Mouse (Mus musculus) megakaryocyte, embryonic 14.5 days (primary cell): ENCODE data around the gene Pkdcc. TPM values are rescaled to one million over a fixed set of nuclear protein-coding genes. Genes with fewer than 3 reads are reported as not detected.
A peak's percentile ranks its signal among the peaks of the same experiment; 100 is the strongest.

Source experiments
- H3K27me3 ChIP-seq: replicated peaks from 2 replicates; pipeline ENCODE3; 2012; ENCODE audit warnings: inconsistent platforms
- H3K36me3 ChIP-seq: replicated peaks from 2 replicates; pipeline ENCODE3; 2012; ENCODE audit warnings: low read length, inconsistent platforms, mixed read lengths
- H3K4me1 ChIP-seq: 2 replicates; pipeline ENCODE4 v1.6.1; 2012; ENCODE audit warnings: inconsistent platforms
- H3K4me3 ChIP-seq: replicated peaks from 2 replicates; pipeline ENCODE3; 2012; ENCODE audit warnings: moderate library complexity, mild to moderate bottlenecking, inconsistent platforms
- H3K9me3 ChIP-seq: 2 replicates; pipeline ENCODE4 v1.6.1; 2012; ENCODE audit warnings: inconsistent platforms
- FLI1 ChIP-seq: IDR thresholded peaks from 2 replicates; pipeline ENCODE4 v1.6.1; 2012; ENCODE audit warnings: low read length, inconsistent platforms, mixed read lengths
- GATA1 ChIP-seq: IDR thresholded peaks from 3 replicates; pipeline ENCODE4 v1.6.1; 2012; ENCODE audit warnings: mixed read lengths, low read length, inconsistent platforms, borderline replicate concordance
- polyA plus RNA-seq: library from polyadenylated mRNA; stranded (reverse); fragments of >175 nt; gene quantifications from 2 replicates; pipeline ENCODE4 v1.2.3, GENCODE M21; 2012; ENCODE audit warnings: low replicate concordance; ENCODE audit not compliant: insufficient read depth

Pkdcc gene
- polyA plus RNA-seq, 1 experiment, result 9.7 TPM

DNA sequence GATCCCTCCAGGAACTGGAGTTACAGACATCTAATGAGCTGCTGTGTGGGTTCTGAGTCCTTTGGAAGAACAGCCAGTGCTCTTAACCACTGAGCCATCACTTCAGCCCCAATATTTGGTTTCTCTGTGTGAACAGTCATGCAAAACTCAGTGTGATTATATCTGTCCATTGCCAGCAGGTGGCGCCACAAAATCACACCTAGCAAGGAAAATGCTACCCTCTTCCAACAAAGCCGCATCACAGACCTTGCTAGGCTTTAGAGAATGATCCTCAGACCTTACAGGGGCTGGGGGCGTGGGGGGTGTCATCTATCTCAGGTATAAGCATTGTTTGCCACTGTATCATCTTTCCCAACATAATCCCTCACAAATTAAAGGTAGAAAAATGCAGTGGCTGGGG lies 56.4 kb downstream of the Pkdcc start:
- Histone ChIP-seq H3K9me3 (no peaks in the 10 kb centered on the region), H3K27me3 (peaks cover 50% of the 10 kb centered on the region), H3K4me3 (no peak overlapping the region), H3K4me1 (peaks cover 43% of the 10 kb centered on the region), H3K36me3 (no peaks in the 10 kb centered on the region)
- TF ChIP-seq GATA1, result no peak
- no peak for TF ChIP-seq FLI1

DNA sequence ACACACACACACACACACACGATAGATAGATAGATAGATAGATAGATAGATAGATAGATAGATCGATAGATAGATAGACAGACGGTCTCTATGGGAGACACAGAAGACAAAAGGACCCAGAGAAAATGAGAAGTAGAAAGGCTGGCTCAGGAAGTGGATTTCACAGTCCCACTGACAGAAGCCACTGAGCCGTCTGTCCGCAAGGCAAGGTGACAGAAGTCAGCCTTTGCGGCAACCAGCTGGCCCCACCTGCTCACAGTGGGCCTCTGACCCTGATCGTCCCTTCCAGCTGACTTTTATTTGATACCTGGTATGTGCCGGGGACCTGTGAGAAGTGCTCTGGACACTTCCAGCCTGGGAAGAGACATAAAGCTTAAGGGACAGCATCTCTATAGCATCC lies 57.5 kb downstream of the Pkdcc start:
- H3K4me3 ChIP-seq, result peak overlapping the region; percentile 67
- H3K9me3 ChIP-seq, result no peaks in the 10 kb centered on the region
- H3K27me3 ChIP-seq, result peaks cover 54% of the 10 kb centered on the region
- peaks cover 49% of the 10 kb centered on the region for H3K4me1 ChIP-seq
- no peak for TF ChIP-seq FLI1
- no peak for TF ChIP-seq GATA1
- no peaks in the 10 kb centered on the region for H3K36me3 ChIP-seq

DNA sequence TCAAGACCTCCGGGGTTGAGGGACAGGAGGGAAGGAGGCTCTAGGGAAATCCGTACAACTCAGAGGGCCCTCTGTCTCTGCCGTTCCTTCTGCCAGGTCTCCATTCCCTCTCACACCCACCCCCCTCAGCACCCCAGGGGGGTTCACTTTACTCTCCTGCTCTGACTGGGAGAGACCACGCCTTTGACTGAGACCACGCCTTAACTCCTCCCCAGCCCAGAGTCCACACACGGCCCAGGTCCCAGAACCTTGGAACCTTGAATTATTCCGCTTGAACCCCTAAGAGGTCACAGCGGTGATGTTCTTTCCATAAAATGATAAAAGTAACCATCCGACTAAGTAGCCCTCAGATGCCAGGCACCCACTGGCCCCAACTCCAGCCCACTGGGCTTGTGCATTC lies 58.5 kb downstream of the Pkdcc start:
- peak overlapping the region; percentile 42 for H3K4me3 ChIP-seq
- no peaks in the 10 kb centered on the region for H3K9me3 ChIP-seq
- H3K36me3 ChIP-seq, result no peaks in the 10 kb centered on the region
- peaks cover 49% of the 10 kb centered on the region for H3K27me3 ChIP-seq
- H3K4me1 ChIP-seq, result peaks cover 55% of the 10 kb centered on the region
- TF ChIP-seq FLI1, result no peak
- no peak for TF ChIP-seq GATA1

DNA sequence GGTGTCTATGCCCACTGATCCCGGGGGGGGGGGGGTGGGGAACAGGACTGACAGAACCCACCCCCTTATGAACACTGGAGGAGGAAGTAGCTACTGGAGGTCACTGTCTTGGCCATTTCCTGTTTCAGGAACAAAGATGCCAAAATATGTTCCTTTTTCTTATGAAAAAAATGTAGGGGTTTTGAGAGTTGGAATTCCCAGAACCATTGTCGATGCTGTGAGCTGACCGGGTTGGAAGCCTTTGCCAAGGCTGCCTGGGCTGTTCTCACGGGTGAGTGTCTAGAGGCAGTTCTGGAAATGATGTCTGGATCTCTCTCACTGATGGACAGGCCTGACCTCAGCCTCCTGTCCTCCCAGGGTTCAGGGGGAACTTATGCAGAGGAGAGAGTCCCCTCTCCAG lies 59.0 kb downstream of the Pkdcc start:
- Histone ChIP-seq H3K36me3 (no peaks in the 10 kb centered on the region), H3K9me3 (no peaks in the 10 kb centered on the region), H3K27me3 (peaks cover 45% of the 10 kb centered on the region), H3K4me3 (no peak overlapping the region), H3K4me1 (peaks cover 60% of the 10 kb centered on the region)
- no peak for TF ChIP-seq FLI1
- TF ChIP-seq GATA1, result no peak

Other genes starting within 250 kb of the Pkdcc start
- gene Eml4, start 135.6 kb downstream of the Pkdcc start, polyA plus RNA-seq, result 0.95 TPM in 1 of 2 replicates, not detected in the other